Mouse (Mus musculus): ENCODE results near the gene Psen2. TPM values are rescaled to one million over a fixed set of nuclear protein-coding genes. Genes with fewer than 3 reads are reported as not detected.

The Psen2 gene
- polyA plus RNA-seq, 1 experiment from 2014 or later, result 7.1 TPM

GRCm38 (mm10) chr1:180290358-180290757, 27.1 kb upstream of the Psen2 start:
- Histone ChIP-seq H3K27ac (replicated peaks) (no peak overlapping the region), H3K27me3 (replicated peaks; ENCODE audit: low read depth, poor library complexity, severe bottlenecking) (no peaks in the 10 kb centered on the region), H3K4me3 (no peak overlapping the region), H3K4me1 (peaks cover 28% of the 10 kb centered on the region), H3K9me3 (no peaks in the 10 kb centered on the region), H3K36me3 (replicated peaks) (no peaks in the 10 kb centered on the region)
- DNase-seq (ENCODE audit: low spot score), result no peak
- WGBS, result 84% methylated on average over 4 of the region's 4 CpGs

- H3K27ac ChIP-seq (replicated peaks), result no peak overlapping the region
- DNase-seq (ENCODE audit: low spot score), result no peak
- H3K27me3 ChIP-seq (replicated peaks; ENCODE audit: low read depth, poor library complexity, severe bottlenecking), result peaks cover under 1% of the 10 kb centered on the region; the same call in 1 of the 2 replicates
- H3K4me1 ChIP-seq, result peaks cover 33% of the 10 kb centered on the region
- WGBS, result 87% methylated on average over 5 of the region's 5 CpGs
- H3K4me3 ChIP-seq, result no peak overlapping the region
- H3K36me3 ChIP-seq (replicated peaks), result no peaks in the 10 kb centered on the region
- no peaks in the 10 kb centered on the region for H3K9me3 ChIP-seq
Observed at GRCm38 (mm10) chr1:180289788-180290187, 26.6 kb upstream of the Psen2 start.

- 87% methylated on average over 7 of the region's 7 CpGs for WGBS
- DNase-seq (ENCODE audit: low spot score), result no peak
- Histone ChIP-seq H3K4me1 (peaks cover 41% of the 10 kb centered on the region), H3K27me3 (replicated peaks; ENCODE audit: low read depth, poor library complexity, severe bottlenecking) (peaks cover 5% of the 10 kb centered on the region; the same call in 1 of the 2 replicates), H3K4me3 (no peak overlapping the region), H3K36me3 (replicated peaks) (no peaks in the 10 kb centered on the region), H3K27ac (replicated peaks) (no peak overlapping the region), H3K9me3 (no peaks in the 10 kb centered on the region)
Observed at GRCm38 (mm10) chr1:180288872-180289468, 25.7 kb upstream of the Psen2 start.

GRCm38 (mm10) chr1:180288227-180288626, 25.0 kb upstream of the Psen2 start:
- peaks cover 47% of the 10 kb centered on the region for H3K4me1 ChIP-seq
- peaks cover 5% of the 10 kb centered on the region; the same call in 1 of the 2 replicates for H3K27me3 ChIP-seq (replicated peaks; ENCODE audit: low read depth, poor library complexity, severe bottlenecking)
- DNase-seq (ENCODE audit: low spot score), result no peak
- 88% methylated on average over 7 of the region's 7 CpGs for WGBS
- H3K9me3 ChIP-seq, result no peaks in the 10 kb centered on the region
- no peak overlapping the region for H3K27ac ChIP-seq (replicated peaks)
- H3K36me3 ChIP-seq (replicated peaks), result no peaks in the 10 kb centered on the region
- H3K4me3 ChIP-seq, result no peak overlapping the region

GRCm38 (mm10) chr1:180286081-180286831, 23.0 kb upstream of the Psen2 start:
- Histone ChIP-seq H3K36me3 (replicated peaks) (no peaks in the 10 kb centered on the region), H3K27me3 (replicated peaks; ENCODE audit: low read depth, poor library complexity, severe bottlenecking) (peaks cover 5% of the 10 kb centered on the region; the same call in 1 of the 2 replicates), H3K27ac (replicated peaks) (peak overlapping the region; percentile 67), H3K4me1 (peaks cover 59% of the 10 kb centered on the region), H3K4me3 (no peak overlapping the region), H3K9me3 (no peaks in the 10 kb centered on the region)
- peak; percentile 48 for DNase-seq (ENCODE audit: low spot score)
- 61% methylated on average over 15 of the region's 15 CpGs for WGBS

- Histone ChIP-seq H3K36me3 (replicated peaks) (no peaks in the 10 kb centered on the region), H3K27ac (replicated peaks) (peak overlapping the region; percentile 78), H3K27me3 (replicated peaks; ENCODE audit: low read depth, poor library complexity, severe bottlenecking) (peaks cover 5% of the 10 kb centered on the region; the same call in 1 of the 2 replicates), H3K4me3 (no peak overlapping the region), H3K4me1 (peaks cover 57% of the 10 kb centered on the region), H3K9me3 (no peaks in the 10 kb centered on the region)
- peak; percentile 75 for DNase-seq (ENCODE audit: low spot score)
- WGBS, result 17% methylated on average over 16 of the region's 16 CpGs
Observed at GRCm38 (mm10) chr1:180283813-180284768, 20.9 kb upstream of the Psen2 start.

- Histone ChIP-seq H3K4me3 (0 out of 2 replicates have a peak overlapping the region, but pooled peaks have one; percentile 19), H3K9me3 (no peaks in the 10 kb centered on the region), H3K27me3 (replicated peaks; ENCODE audit: low read depth, poor library complexity, severe bottlenecking) (peaks cover 5% of the 10 kb centered on the region; the same call in 1 of the 2 replicates), H3K4me1 (peaks cover 54% of the 10 kb centered on the region), H3K27ac (replicated peaks) (no peak overlapping the region), H3K36me3 (replicated peaks) (no peaks in the 10 kb centered on the region)
- peak; percentile 69 for DNase-seq (ENCODE audit: low spot score)
- WGBS, result 31% methylated on average over 6 of the region's 6 CpGs
Observed at GRCm38 (mm10) chr1:180282581-180282980, 19.3 kb upstream of the Psen2 start.

GRCm38 (mm10) chr1:180279648-180280047, 16.4 kb upstream of the Psen2 start:
- WGBS, result 58% methylated on average over 7 of the region's 7 CpGs
- Histone ChIP-seq H3K27me3 (replicated peaks; ENCODE audit: low read depth, poor library complexity, severe bottlenecking) (peaks cover 3% of the 10 kb centered on the region; the same call in 1 of the 2 replicates), H3K36me3 (replicated peaks) (no peaks in the 10 kb centered on the region), H3K9me3 (no peaks in the 10 kb centered on the region), H3K4me1 (peaks cover 33% of the 10 kb centered on the region), H3K4me3 (no peak overlapping the region), H3K27ac (replicated peaks) (no peak overlapping the region)
- DNase-seq (ENCODE audit: low spot score), result no peak

- Histone ChIP-seq H3K4me3 (no peak overlapping the region), H3K36me3 (replicated peaks) (no peaks in the 10 kb centered on the region), H3K27ac (replicated peaks) (no peak overlapping the region), H3K9me3 (no peaks in the 10 kb centered on the region), H3K4me1 (peaks cover 19% of the 10 kb centered on the region), H3K27me3 (replicated peaks; ENCODE audit: low read depth, poor library complexity, severe bottlenecking) (no peaks in the 10 kb centered on the region)
- WGBS, result 62% methylated on average over 9 of the region's 9 CpGs
- no peak for DNase-seq (ENCODE audit: low spot score)
Observed at GRCm38 (mm10) chr1:180277563-180277962, 14.3 kb upstream of the Psen2 start.

GRCm38 (mm10) chr1:180274725-180275308, 11.6 kb upstream of the Psen2 start:
- no peaks in the 10 kb centered on the region for H3K9me3 ChIP-seq
- peaks cover 8% of the 10 kb centered on the region; the same call in 1 of the 2 replicates for H3K4me1 ChIP-seq
- no peak overlapping the region for H3K27ac ChIP-seq (replicated peaks)
- H3K27me3 ChIP-seq (replicated peaks; ENCODE audit: low read depth, poor library complexity, severe bottlenecking), result no peaks in the 10 kb centered on the region
- no peaks in the 10 kb centered on the region for H3K36me3 ChIP-seq (replicated peaks)
- DNase-seq (ENCODE audit: low spot score), result no peak
- H3K4me3 ChIP-seq, result no peak overlapping the region
- 91% methylated on average over 10 of the region's 10 CpGs for WGBS

GRCm38 (mm10) chr1:180269033-180269432, 5.8 kb upstream of the Psen2 start:
- H3K4me3 ChIP-seq, result no peak overlapping the region
- H3K9me3 ChIP-seq, result no peaks in the 10 kb centered on the region
- 87% methylated on average over 2 of the region's 2 CpGs for WGBS
- H3K27ac ChIP-seq (replicated peaks), result 0 out of 2 replicates have a peak overlapping the region, but pooled peaks have one; percentile 45
- H3K27me3 ChIP-seq (replicated peaks; ENCODE audit: low read depth, poor library complexity, severe bottlenecking), result peaks cover 20% of the 10 kb centered on the region
- no peak for DNase-seq (ENCODE audit: low spot score)
- no peaks in the 10 kb centered on the region for H3K36me3 ChIP-seq (replicated peaks)
- peaks cover 14% of the 10 kb centered on the region for H3K4me1 ChIP-seq
